Mouse (Mus musculus) MEL (cell line): Measurements from ENCODE around the gene Rep15. TPM values are rescaled to one million over a fixed set of nuclear protein-coding genes. Genes with fewer than 3 reads are reported as not detected.

Source experiments
- DNase-seq: peaks from one replicate; pipeline ENCODE4 v3.0.0; 2011; ENCODE audit warnings: low read depth, low spot score
- H3K27ac ChIP-seq: 2 replicates; pipeline ENCODE4 v1.5.1; 2012; ENCODE audit warnings: low read depth, mild to moderate bottlenecking, control low read depth, low read length, moderate library complexity; ENCODE audit not compliant: control insufficient read depth
- H3K27me3 ChIP-seq, 2 experiments: fragments of 150-350 bp in 1 of 2; sonication (generic) in 1 of 2; 2 replicates each; pipeline ENCODE4 v1.6.1; 2012; ENCODE audit warnings: low read length in 2 of 2, mild to moderate bottlenecking in 2 of 2, improper control_type of control experiment in 1 of 2, moderate library complexity in 1 of 2; ENCODE audit not compliant: insufficient read depth in 2 of 2, control insufficient read depth in 1 of 2
- H3K36me3 ChIP-seq, 2 experiments: 2 replicates each; pipeline ENCODE4 v1.6.1; 2012 to 2014; ENCODE audit warnings: low read length in 2 of 2, improper control_type of control experiment in 1 of 2, inconsistent platforms in 1 of 2, mild to moderate bottlenecking in 1 of 2; ENCODE audit not compliant: insufficient read depth in 2 of 2, control insufficient read depth in 1 of 2
- H3K4me1 ChIP-seq, 2 experiments: fragments of 150-350 bp in 1 of 2; sonication (generic) in 1 of 2; 2 replicates each; pipeline ENCODE4 v1.6.1; 2012; ENCODE audit warnings: low read length in 2 of 2, improper control_type of control experiment in 1 of 2, mild to moderate bottlenecking in 1 of 2; ENCODE audit not compliant: insufficient read depth in 2 of 2, control insufficient read depth in 1 of 2
- H3K4me3 ChIP-seq, 2 experiments: fragments of 150-350 bp in 1 of 2; sonication (generic) in 1 of 2; 2 replicates each; pipeline ENCODE4 v1.5.1; 2012; ENCODE audit warnings: low read depth in 2 of 2, low read length in 2 of 2, mild to moderate bottlenecking in 2 of 2, moderate library complexity in 2 of 2, control low read depth in 1 of 2, improper control_type of control experiment in 1 of 2; ENCODE audit not compliant: control insufficient read depth in 1 of 2, insufficient read depth in 1 of 2
- H3K79me2 ChIP-seq: 2 replicates; pipeline ENCODE4 v1.6.1; 2012; ENCODE audit warnings: mild to moderate bottlenecking, low read length, moderate library complexity; ENCODE audit not compliant: control insufficient read depth, poor library complexity, insufficient read depth
- H3K9ac ChIP-seq: 2 replicates; pipeline ENCODE4 v1.6.1; 2012; ENCODE audit warnings: low read depth, mild to moderate bottlenecking, control low read depth, low read length, moderate library complexity; ENCODE audit not compliant: control insufficient read depth, poor library complexity, severe bottlenecking
- H3K9me3 ChIP-seq: fragments of 150-350 bp; sonication (generic); replicated peaks from 2 replicates; pipeline ENCODE4 v1.6.1; 2012; ENCODE audit warnings: mild to moderate bottlenecking, low read length, improper control_type of control experiment, moderate library complexity; ENCODE audit not compliant: insufficient read depth
- CHD1 ChIP-seq: IDR thresholded peaks from 2 replicates; pipeline ENCODE4 v1.6.1; 2012; ENCODE audit warnings: low read depth, mild to moderate bottlenecking, inconsistent platforms, low read length, improper control_type of control experiment
- CHD2 ChIP-seq: IDR thresholded peaks from 2 replicates; pipeline ENCODE4 v1.6.1; 2011; ENCODE audit warnings: low read length, improper control_type of control experiment
- EP300 ChIP-seq, 2 experiments: IDR thresholded peaks; 2 replicates each; pipeline ENCODE4 v1.6.1; 2011; ENCODE audit warnings: improper control_type of control experiment in 2 of 2, low read length in 2 of 2, low read depth in 1 of 2, mild to moderate bottlenecking in 1 of 2
- GABPA ChIP-seq: IDR thresholded peaks from 2 replicates; pipeline ENCODE4 v1.6.1; 2012; ENCODE audit warnings: low read depth, mild to moderate bottlenecking, inconsistent platforms, low read length, improper control_type of control experiment, moderate library complexity
- GATA1 ChIP-seq: IDR thresholded peaks from 2 replicates; pipeline ENCODE4 v1.6.1; 2011; ENCODE audit warnings: low read depth, low read length, improper control_type of control experiment
- MEF2A ChIP-seq: IDR thresholded peaks from 2 replicates; pipeline ENCODE4 v1.6.1; 2014; ENCODE audit warnings: low read depth, mild to moderate bottlenecking, inconsistent platforms, low read length, improper control_type of control experiment; ENCODE audit not compliant: poor library complexity, insufficient replicate concordance, severe bottlenecking; ENCODE audit errors: extremely low read depth
- MYB ChIP-seq: IDR thresholded peaks from 2 replicates; pipeline ENCODE4 v1.6.1; 2011; ENCODE audit warnings: mild to moderate bottlenecking, low read depth, low read length, improper control_type of control experiment
- POLR2AphosphoS5 ChIP-seq: IDR thresholded peaks from 2 replicates; pipeline ENCODE4 v1.6.1; 2012; ENCODE audit warnings: low read depth, borderline replicate concordance, mild to moderate bottlenecking, inconsistent platforms, low read length, moderate library complexity, mixed read lengths
- RAD21 ChIP-seq: IDR thresholded peaks from 2 replicates; pipeline ENCODE4 v1.6.1; 2011; ENCODE audit warnings: mild to moderate bottlenecking, low read depth, low read length, improper control_type of control experiment
- SIN3A ChIP-seq: IDR thresholded peaks from 2 replicates; pipeline ENCODE4 v1.6.1; 2012; ENCODE audit warnings: low read length, improper control_type of control experiment, inconsistent platforms
- TBP ChIP-seq: IDR thresholded peaks from 2 replicates; pipeline ENCODE4 v1.8.0; 2011; ENCODE audit warnings: low read depth, low read length, improper control_type of control experiment
- ZKSCAN1 ChIP-seq: IDR thresholded peaks from 2 replicates; pipeline ENCODE4 v1.6.1; 2012; ENCODE audit warnings: low read depth, mild to moderate bottlenecking, inconsistent platforms, low read length, improper control_type of control experiment, moderate library complexity
- ZMIZ1 ChIP-seq: IDR thresholded peaks from 2 replicates; pipeline ENCODE4 v1.6.1; 2012; ENCODE audit warnings: low read depth, mild to moderate bottlenecking, inconsistent platforms, low read length, improper control_type of control experiment, moderate library complexity
- ZNF384 ChIP-seq: IDR thresholded peaks from 2 replicates; pipeline ENCODE4 v1.6.1; 2012; ENCODE audit warnings: low read depth, mild to moderate bottlenecking, inconsistent platforms, low read length, improper control_type of control experiment
- polyA plus RNA-seq, 2 experiments: library from polyadenylated mRNA; stranded (reverse) in 1 of 2; unstranded in 1 of 2; fragments of >175 nt in 1 of 2; fragments of >200 nt in 1 of 2; gene quantifications; 2 replicates each; pipeline versions ENCODE4 v1.2.1 to v1.2.4; 2012; ENCODE audit warnings: low replicate concordance in 2 of 2, low read depth in 1 of 2; ENCODE audit not compliant: insufficient read length in 2 of 2, insufficient read depth in 1 of 2, missing spikeins in 1 of 2
- total RNA-seq: library from RNA; depleted of rRNA; stranded (reverse); fragments of 300-350 nt; gene quantifications from 2 replicates; pipeline ENCODE4 v1.2.3, GENCODE M21; 2012

The Rep15 gene
- total and polyA plus RNA-seq, 3 experiments, result 0.31 to 0.43 TPM; not detected in 1

GRCm38 (mm10) chr6:147053785-147054646 is 21.6 kb downstream of the Rep15 start:
- H3K9ac ChIP-seq, result no peak overlapping the region
- DNase-seq, result no peak
- H3K79me2 ChIP-seq, result no peaks in the 10 kb centered on the region
- peaks cover 0 to 26% of the 10 kb centered on the region in 2 experiments; a peak in 2 of 4 replicates for H3K36me3 ChIP-seq
- no peak overlapping the region for H3K27ac ChIP-seq
- H3K27me3 ChIP-seq, result no peaks in the 10 kb centered on the region
- no peak overlapping the region for H3K4me3 ChIP-seq
- no peaks in the 10 kb centered on the region for H3K4me1 ChIP-seq
- TF ChIP-seq MYB, result no peak
- no peak for TF ChIP-seq ZKSCAN1
- TF ChIP-seq GATA1, result no peak
- TF ChIP-seq ZNF384, result no peak
- H3K9me3 ChIP-seq, result no peaks in the 10 kb centered on the region

GRCm38 (mm10) chr6:147055374-147055977 is 23.1 kb downstream of the Rep15 start:
- Histone ChIP-seq H3K27me3 (no peaks in the 10 kb centered on the region), H3K9me3 (no peaks in the 10 kb centered on the region), H3K79me2 (no peaks in the 10 kb centered on the region), H3K4me1 (no peaks in the 10 kb centered on the region), H3K36me3 (peaks cover 0 to 18% of the 10 kb centered on the region in 2 experiments; a peak in 2 of 4 replicates), H3K27ac (no peak overlapping the region), H3K9ac (no peak overlapping the region), H3K4me3 (no peak overlapping the region)
- TF ChIP-seq POLR2AphosphoS5, result no peak
- TF ChIP-seq MEF2A, result no peak
- DNase-seq, result no peak

GRCm38 (mm10) chr6:147059326-147059725 is 26.9 kb downstream of the Rep15 start:
- Histone ChIP-seq H3K27me3 (no peaks in the 10 kb centered on the region), H3K4me1 (no peaks in the 10 kb centered on the region), H3K9ac (no peak overlapping the region), H3K79me2 (no peaks in the 10 kb centered on the region), H3K36me3 (peaks cover 0 to 17% of the 10 kb centered on the region in 2 experiments; a peak in 2 of 4 replicates), H3K4me3 (no peak overlapping the region), H3K9me3 (no peaks in the 10 kb centered on the region), H3K27ac (no peak overlapping the region)
- no peak for DNase-seq
- TF ChIP-seq SIN3A (no peak), ZMIZ1 (no peak), CHD2 (no peak), EP300 (IDR thresholded peaks at IDR 0.05; ENCODE audit: low read depth in 1 of 2, low read length in 2 of 2) (no peak), CHD1 (no peak), RAD21 (no peak), GABPA (no peak), ZKSCAN1 (no peak), TBP (no peak)
